Mouse (Mus musculus) brain, embryonic 14.5 days (tissue): ENCODE results near the gene Cbfa2t3. TPM values are rescaled to one million over a fixed set of nuclear protein-coding genes. Genes with fewer than 3 reads are reported as not detected.

ENCODE experiments used
- DNase-seq: peaks from one replicate; pipeline ENCODE4 v3.0.0-alpha.2; 2011; ENCODE audit warnings: low read depth
- CTCF ChIP-seq: fragments of 200-500 bp; IDR thresholded peaks from 2 replicates; pipeline ENCODE4 v1.5.1; 2012; ENCODE audit warnings: inconsistent platforms, mild to moderate bottlenecking, moderate library complexity, borderline replicate concordance; ENCODE audit not compliant: insufficient read depth, insufficient read length; ENCODE audit errors: extremely low read depth
- POLR2A ChIP-seq: fragments of 200-500 bp; IDR thresholded peaks from 2 replicates; pipeline ENCODE4 v1.6.1; 2012; ENCODE audit warnings: mild to moderate bottlenecking, inconsistent platforms, borderline replicate concordance; ENCODE audit not compliant: poor library complexity, insufficient read depth, insufficient read length, severe bottlenecking; ENCODE audit errors: extremely low read depth
- polyA plus RNA-seq: library from polyadenylated mRNA; depleted of rRNA; stranded (reverse); fragments of >200 nt; gene quantifications from 2 replicates; pipeline ENCODE4 v1.2.3, GENCODE M21; 2012; rRNA removed

The Cbfa2t3 gene
- polyA plus RNA-seq, 1 experiment, result 30.2 TPM

GRCm38 (mm10) chr8:122575735-122576647, 122.9 kb downstream of the Cbfa2t3 start:
- TF ChIP-seq CTCF (no peak), POLR2A (no peak)
- no peak for DNase-seq

- DNase-seq, result no peak
- TF ChIP-seq CTCF (no peak), POLR2A (no peak)
Measured at GRCm38 (mm10) chr8:122575286-122575685, 123.6 kb downstream of the Cbfa2t3 start.

Other genes with a start within 250 kb of the Cbfa2t3 start
- not detected in 2 replicates for gene Snai3, start 238.4 kb downstream of the Cbfa2t3 start, polyA plus RNA-seq
- 59.5 and 80.9 TPM in 2 replicates for gene Rnf166, start 223.0 kb downstream of the Cbfa2t3 start, polyA plus RNA-seq
- gene Ctu2, start 223.0 kb downstream of the Cbfa2t3 start, polyA plus RNA-seq, result 58.5 and 74.9 TPM in 2 replicates
- 12.8 and 13.4 TPM in 2 replicates for gene Piezo1, start 147.8 kb downstream of the Cbfa2t3 start, polyA plus RNA-seq
- gene Cdt1, start 131.1 kb downstream of the Cbfa2t3 start, polyA plus RNA-seq, result 21.3 and 31.8 TPM in 2 replicates
- gene Aprt, start 122.2 kb downstream of the Cbfa2t3 start, polyA plus RNA-seq, result 103 and 126 TPM in 2 replicates
- 5.9 and 8.2 TPM in 2 replicates for gene Galns, start 87.6 kb downstream of the Cbfa2t3 start, polyA plus RNA-seq
- gene Trappc2l, start 87.5 kb downstream of the Cbfa2t3 start, polyA plus RNA-seq, result 132 and 142 TPM in 2 replicates
- 0.07 TPM in 1 of 2 replicates, not detected in the other for gene Pabpn1l, start 76.4 kb downstream of the Cbfa2t3 start, polyA plus RNA-seq
- 18.9 and 19.5 TPM in 2 replicates for gene Acsf3, start 76.4 kb upstream of the Cbfa2t3 start, polyA plus RNA-seq
- 1.0 and 1.2 TPM in 2 replicates for gene Cdh15, start 148.9 kb upstream of the Cbfa2t3 start, polyA plus RNA-seq